Comparison of ENCODE assay signal across 18 mouse cellular contexts in the genomic region with DNA sequence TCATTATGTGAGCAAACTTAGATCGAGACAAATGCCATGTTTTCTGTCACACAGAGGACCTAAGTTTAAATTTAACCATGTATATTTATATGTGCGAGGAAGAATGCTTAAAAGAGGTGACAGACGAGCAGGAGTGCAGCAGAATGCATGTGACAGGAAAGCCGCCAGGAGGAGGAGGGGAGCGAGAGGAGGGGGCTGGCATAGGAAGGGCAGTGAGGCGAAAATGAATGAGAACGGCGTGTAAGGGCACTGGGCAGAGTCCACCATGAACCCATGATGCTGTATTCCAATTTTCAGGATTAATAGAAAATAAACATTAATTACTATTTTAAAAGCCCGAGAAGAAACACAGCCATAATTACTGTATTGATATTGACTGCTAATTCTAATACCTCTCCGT. TPM values are rescaled to one million over a fixed set of nuclear protein-coding genes. Genes with fewer than 3 reads are reported as not detected.
"Had no signal": no experiment of that assay in that cellular context is flagged by ENCODE, and none has a peak within 500 bp of the region (broad histone marks: within the 10 kb centered on the region; RNA-seq: fewer than 3 reads in every experiment).

No protein-coding gene starts in this region.

- H3K9ac ChIP-seq: liver, embryonic 15.5 days; liver, postnatal 0 days; lung, embryonic 15.5 days; midbrain, embryonic 13.5 days; midbrain, embryonic 15.5 days; neural tube, embryonic 12.5 days; stomach, embryonic 15.5 days had no signal

- H3K9me3 ChIP-seq: liver, embryonic 15.5 days; lung, embryonic 15.5 days; midbrain, embryonic 13.5 days; midbrain, embryonic 15.5 days; neural tube, embryonic 12.5 days; stomach, embryonic 15.5 days had no signal

- H3K27ac ChIP-seq: liver, embryonic 15.5 days; lung, embryonic 15.5 days; macrophage; midbrain, embryonic 13.5 days; midbrain, embryonic 15.5 days; neural tube, embryonic 12.5 days; stomach, embryonic 15.5 days; stomach, postnatal 0 days had no signal

- H3K4me1 ChIP-seq: liver, embryonic 15.5 days; neural tube, embryonic 12.5 days had no signal

- H3K4me3 ChIP-seq: liver, embryonic 15.5 days; lung, embryonic 15.5 days; midbrain, embryonic 13.5 days; midbrain, embryonic 15.5 days; neural tube, embryonic 12.5 days; stomach, embryonic 15.5 days had no signal

- H3K36me3 ChIP-seq: liver, embryonic 15.5 days; lung, embryonic 15.5 days; midbrain, embryonic 13.5 days; midbrain, embryonic 15.5 days; neural tube, embryonic 12.5 days; stomach, embryonic 15.5 days had no signal

- H3K4me2 ChIP-seq: liver, embryonic 15.5 days; lung, embryonic 15.5 days; midbrain, embryonic 11.5 days; midbrain, embryonic 13.5 days; midbrain, embryonic 15.5 days; neural tube, embryonic 12.5 days; stomach, embryonic 15.5 days had no signal

- DNase-seq: liver, postnatal 0 days; lung, adult 2 months; lung, postnatal 14 days; lung, postnatal 36 days; right cerebral cortex, postnatal 14 days; thymus, adult 2 months; thymus, postnatal 25 days; thymus, postnatal 4 days had no signal

- ATAC-seq: liver, postnatal 0 days; lung, postnatal 0 days; midbrain, embryonic 13.5 days; midbrain, embryonic 15.5 days had no signal

- H3K27me3 ChIP-seq: lung, embryonic 15.5 days; midbrain, embryonic 13.5 days; midbrain, embryonic 15.5 days; neural tube, embryonic 12.5 days; stomach, embryonic 15.5 days had no signal

RNA-seq across cellular contexts. Expression of a gene that starts 58.2 kb away (rescaled TPM):
- polyA plus RNA-seq: macrophage had no signal
